Mouse (Mus musculus) MEL (cell line): ENCODE results near the gene Lrrc8a. TPM values are rescaled to one million over a fixed set of nuclear protein-coding genes. Genes with fewer than 3 reads are reported as not detected.

Source experiments
- DNase-seq: peaks from one replicate; pipeline ENCODE4 v3.0.0; 2011; ENCODE audit warnings: low read depth, low spot score
- H3K27ac ChIP-seq: 2 replicates; pipeline ENCODE4 v1.5.1; 2012; ENCODE audit warnings: low read depth, mild to moderate bottlenecking, control low read depth, low read length, moderate library complexity; ENCODE audit not compliant: control insufficient read depth
- H3K27me3 ChIP-seq, 2 experiments: fragments of 150-350 bp in 1 of 2; sonication (generic) in 1 of 2; 2 replicates each; pipeline ENCODE4 v1.6.1; 2012; ENCODE audit warnings: low read length in 2 of 2, mild to moderate bottlenecking in 2 of 2, improper control_type of control experiment in 1 of 2, moderate library complexity in 1 of 2; ENCODE audit not compliant: insufficient read depth in 2 of 2, control insufficient read depth in 1 of 2
- H3K36me3 ChIP-seq, 2 experiments: 2 replicates each; pipeline ENCODE4 v1.6.1; 2012 to 2014; ENCODE audit warnings: low read length in 2 of 2, improper control_type of control experiment in 1 of 2, inconsistent platforms in 1 of 2, mild to moderate bottlenecking in 1 of 2; ENCODE audit not compliant: insufficient read depth in 2 of 2, control insufficient read depth in 1 of 2
- H3K4me1 ChIP-seq, 2 experiments: fragments of 150-350 bp in 1 of 2; sonication (generic) in 1 of 2; 2 replicates each; pipeline ENCODE4 v1.6.1; 2012; ENCODE audit warnings: low read length in 2 of 2, improper control_type of control experiment in 1 of 2, mild to moderate bottlenecking in 1 of 2; ENCODE audit not compliant: insufficient read depth in 2 of 2, control insufficient read depth in 1 of 2
- H3K4me3 ChIP-seq, 2 experiments: fragments of 150-350 bp in 1 of 2; sonication (generic) in 1 of 2; 2 replicates each; pipeline ENCODE4 v1.5.1; 2012; ENCODE audit warnings: low read depth in 2 of 2, low read length in 2 of 2, mild to moderate bottlenecking in 2 of 2, moderate library complexity in 2 of 2, control low read depth in 1 of 2, improper control_type of control experiment in 1 of 2; ENCODE audit not compliant: control insufficient read depth in 1 of 2, insufficient read depth in 1 of 2
- H3K79me2 ChIP-seq: 2 replicates; pipeline ENCODE4 v1.6.1; 2012; ENCODE audit warnings: mild to moderate bottlenecking, low read length, moderate library complexity; ENCODE audit not compliant: control insufficient read depth, poor library complexity, insufficient read depth
- H3K9ac ChIP-seq: 2 replicates; pipeline ENCODE4 v1.6.1; 2012; ENCODE audit warnings: low read depth, mild to moderate bottlenecking, control low read depth, low read length, moderate library complexity; ENCODE audit not compliant: control insufficient read depth, poor library complexity, severe bottlenecking
- H3K9me3 ChIP-seq: fragments of 150-350 bp; sonication (generic); replicated peaks from 2 replicates; pipeline ENCODE4 v1.6.1; 2012; ENCODE audit warnings: mild to moderate bottlenecking, low read length, improper control_type of control experiment, moderate library complexity; ENCODE audit not compliant: insufficient read depth
- CHD2 ChIP-seq: IDR thresholded peaks from 2 replicates; pipeline ENCODE4 v1.6.1; 2011; ENCODE audit warnings: low read length, improper control_type of control experiment
- CTCF ChIP-seq, 3 experiments: IDR thresholded peaks in 2 of 3; conservative IDR thresholded peaks in 1 of 3; 2 replicates each; pipeline ENCODE4 v1.5.1; 2011 to 2012; ENCODE audit warnings: low read length in 3 of 3, low read depth in 2 of 3, mild to moderate bottlenecking in 2 of 3, improper control_type of control experiment in 1 of 3, inconsistent platforms in 1 of 3, mixed read lengths in 1 of 3, moderate library complexity in 1 of 3; ENCODE audit not compliant: control insufficient read depth in 1 of 3, insufficient read depth in 1 of 3, poor library complexity in 1 of 3, severe bottlenecking in 1 of 3
- ELF1 ChIP-seq: IDR thresholded peaks from 2 replicates; pipeline ENCODE4 v1.6.1; 2014; ENCODE audit warnings: low read depth, mild to moderate bottlenecking, inconsistent platforms, low read length, improper control_type of control experiment, moderate library complexity
- EP300 ChIP-seq, 2 experiments: IDR thresholded peaks; 2 replicates each; pipeline ENCODE4 v1.6.1; 2011; ENCODE audit warnings: improper control_type of control experiment in 2 of 2, low read length in 2 of 2, low read depth in 1 of 2, mild to moderate bottlenecking in 1 of 2
- GATA1 ChIP-seq: IDR thresholded peaks from 2 replicates; pipeline ENCODE4 v1.6.1; 2011; ENCODE audit warnings: low read depth, low read length, improper control_type of control experiment
- JUND ChIP-seq: IDR thresholded peaks from 2 replicates; pipeline ENCODE4 v1.6.1; 2011; ENCODE audit warnings: low read depth, mild to moderate bottlenecking, improper control_type of control experiment, low read length
- KAT2A ChIP-seq: conservative IDR thresholded peaks from 2 replicates; pipeline ENCODE4 v1.6.1; 2012; ENCODE audit warnings: low read depth, low read length, improper control_type of control experiment, inconsistent platforms
- MAFK ChIP-seq: IDR thresholded peaks from 2 replicates; pipeline ENCODE4 v1.6.1; 2011; ENCODE audit warnings: low read depth, mild to moderate bottlenecking, low read length, improper control_type of control experiment, borderline replicate concordance
- MAZ ChIP-seq: IDR thresholded peaks from 2 replicates; pipeline ENCODE4 v1.6.1; 2012; ENCODE audit warnings: low read depth, mild to moderate bottlenecking, inconsistent platforms, low read length, improper control_type of control experiment
- MXI1 ChIP-seq: IDR thresholded peaks from 2 replicates; pipeline ENCODE4 v1.6.1; 2011; ENCODE audit warnings: mild to moderate bottlenecking, low read depth, low read length, improper control_type of control experiment
- MYB ChIP-seq: IDR thresholded peaks from 2 replicates; pipeline ENCODE4 v1.6.1; 2011; ENCODE audit warnings: mild to moderate bottlenecking, low read depth, low read length, improper control_type of control experiment
- NRF1 ChIP-seq: IDR thresholded peaks from 2 replicates; pipeline ENCODE4 v1.6.1; 2014; ENCODE audit warnings: low read depth, mild to moderate bottlenecking, inconsistent platforms, low read length, improper control_type of control experiment, moderate library complexity; ENCODE audit not compliant: poor library complexity, insufficient read depth, severe bottlenecking
- RAD21 ChIP-seq: IDR thresholded peaks from 2 replicates; pipeline ENCODE4 v1.6.1; 2011; ENCODE audit warnings: mild to moderate bottlenecking, low read depth, low read length, improper control_type of control experiment
- RCOR1 ChIP-seq: IDR thresholded peaks from 2 replicates; pipeline ENCODE4 v1.6.1; 2012; ENCODE audit warnings: low read depth, mild to moderate bottlenecking, inconsistent platforms, low read length, improper control_type of control experiment
- SIN3A ChIP-seq: IDR thresholded peaks from 2 replicates; pipeline ENCODE4 v1.6.1; 2012; ENCODE audit warnings: low read length, improper control_type of control experiment, inconsistent platforms
- TAL1 ChIP-seq: IDR thresholded peaks from 2 replicates; pipeline ENCODE4 v1.6.1; 2012; ENCODE audit warnings: mild to moderate bottlenecking, inconsistent platforms, low read length, moderate library complexity, mixed read lengths
- TBP ChIP-seq: IDR thresholded peaks from 2 replicates; pipeline ENCODE4 v1.8.0; 2011; ENCODE audit warnings: low read depth, low read length, improper control_type of control experiment
- TCF12 ChIP-seq: IDR thresholded peaks from 2 replicates; pipeline ENCODE4 v1.6.1; 2014; ENCODE audit warnings: low read depth, mild to moderate bottlenecking, inconsistent platforms, low read length, improper control_type of control experiment, moderate library complexity
- USF1 ChIP-seq: IDR thresholded peaks from 2 replicates; pipeline ENCODE4 v1.6.1; 2014; ENCODE audit warnings: low read depth, mild to moderate bottlenecking, inconsistent platforms, low read length, improper control_type of control experiment, moderate library complexity
- ZKSCAN1 ChIP-seq: IDR thresholded peaks from 2 replicates; pipeline ENCODE4 v1.6.1; 2012; ENCODE audit warnings: low read depth, mild to moderate bottlenecking, inconsistent platforms, low read length, improper control_type of control experiment, moderate library complexity
- ZNF384 ChIP-seq: IDR thresholded peaks from 2 replicates; pipeline ENCODE4 v1.6.1; 2012; ENCODE audit warnings: low read depth, mild to moderate bottlenecking, inconsistent platforms, low read length, improper control_type of control experiment
- polyA plus RNA-seq, 2 experiments: library from polyadenylated mRNA; stranded (reverse) in 1 of 2; unstranded in 1 of 2; fragments of >175 nt in 1 of 2; fragments of >200 nt in 1 of 2; gene quantifications; 2 replicates each; pipeline versions ENCODE4 v1.2.1 to v1.2.4; 2012; ENCODE audit warnings: low replicate concordance in 2 of 2, low read depth in 1 of 2; ENCODE audit not compliant: insufficient read length in 2 of 2, insufficient read depth in 1 of 2, missing spikeins in 1 of 2
- total RNA-seq: library from RNA; depleted of rRNA; stranded (reverse); fragments of 300-350 nt; gene quantifications from 2 replicates; pipeline ENCODE4 v1.2.3, GENCODE M21; 2012

The Lrrc8a gene
- total and polyA plus RNA-seq, 3 experiments = 6.9 to 8.3 TPM; not detected in 1

- TF ChIP-seq EP300 (IDR thresholded peaks at IDR 0.05; ENCODE audit: low read depth in 1 of 2, low read length in 2 of 2) = no peak
These were observed 32.6 kb downstream of the Lrrc8a start (continued) for GRCm38 (mm10) chr2:30270134-30270533.

DNA sequence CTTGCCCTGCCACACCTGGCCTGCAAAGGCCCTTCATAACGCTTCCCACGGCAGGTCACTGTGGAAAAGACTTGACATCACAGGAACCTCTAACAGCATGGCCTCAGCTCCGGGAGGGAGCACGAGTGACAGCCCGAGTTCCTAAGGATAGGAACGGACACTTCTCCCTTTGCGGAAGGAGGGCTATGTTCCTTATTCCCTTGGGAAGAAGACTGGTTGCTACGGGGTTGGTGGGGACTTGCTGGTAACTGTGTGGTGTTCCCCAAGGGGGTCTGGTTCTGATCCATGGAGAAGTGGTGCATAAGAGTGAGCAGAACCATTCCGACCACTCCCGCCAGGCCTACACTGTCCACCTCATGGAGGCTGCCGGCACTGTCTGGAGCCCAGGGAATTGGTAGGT, 43.2 kb downstream of the Lrrc8a start, which contains the start of gene Gm28038:
TSS of gene Gm28038 (plus strand) at position 301 of the 400 bp plus-strand sequence.
- no peak for DNase-seq
- Histone ChIP-seq H3K9ac (no peak within 1 kb of the TSS), H3K4me3 (no peak within 1 kb of the TSS), H3K79me2 (peaks cover 10% of the 10 kb centered on the region; the same call in 1 of the 2 replicates), H3K27ac (no peak within 1 kb of the TSS), H3K36me3 (0 out of 4 replicates have a peak, but pooled peaks cover 0 to 2% of the 10 kb centered on the region in 2 experiments), H3K4me1 (peaks cover 0 to 6% of the 10 kb centered on the region in 2 experiments; a peak in 1 of 4 replicates), H3K9me3 (no peaks in the 10 kb centered on the region), H3K27me3 (no peaks in the 10 kb centered on the region)
- TF ChIP-seq CTCF (IDR thresholded peaks at IDR 0.05 in 2 of 3, conservative IDR thresholded peaks at IDR 0.05 in 1 of 3; ENCODE audit: control insufficient read depth in 1 of 3, insufficient read depth in 1 of 3, low read depth in 2 of 3, low read length in 3 of 3, poor library complexity in 1 of 3, severe bottlenecking in 1 of 3) = no peak
- TF ChIP-seq GATA1 = no peak
- TF ChIP-seq MAZ = no peak
- no peak for TF ChIP-seq TBP
- no peak for TF ChIP-seq SIN3A
- no peak for TF ChIP-seq CHD2
- no peak for TF ChIP-seq NRF1
- TF ChIP-seq TAL1 = no peak
- TF ChIP-seq RCOR1 = no peak
- TF ChIP-seq JUND = no peak
- no peak for TF ChIP-seq ELF1

DNA sequence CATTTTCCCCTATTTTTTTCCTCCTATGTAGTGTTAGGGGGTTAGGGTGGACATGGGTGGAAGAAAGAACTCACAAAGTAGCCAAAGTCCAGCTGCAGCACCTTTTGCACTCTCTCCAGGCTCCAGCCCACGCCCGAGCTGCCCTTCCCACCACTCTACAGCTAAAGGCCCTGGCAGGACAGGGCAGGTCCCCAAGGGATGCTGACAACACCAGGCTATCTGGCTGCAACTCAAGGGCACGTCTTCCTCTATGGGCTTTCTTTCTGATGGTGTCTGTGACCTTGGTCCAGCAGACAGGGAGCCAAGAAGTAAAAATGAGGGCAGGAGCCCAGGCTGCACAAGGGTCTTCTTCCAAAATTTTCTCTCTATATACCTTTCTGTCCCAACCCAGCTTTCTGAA, 44.1 kb downstream of the Lrrc8a start:
- H3K27me3 ChIP-seq = no peaks in the 10 kb centered on the region
- 0 out of 4 replicates have a peak, but pooled peaks cover 0 to 2% of the 10 kb centered on the region in 2 experiments for H3K36me3 ChIP-seq
- peaks cover 0 to 6% of the 10 kb centered on the region in 2 experiments; a peak in 1 of 4 replicates for H3K4me1 ChIP-seq
- TF ChIP-seq ELF1 (no peak), ZKSCAN1 (no peak), TBP (no peak), TCF12 (no peak), USF1 (no peak), JUND (no peak), ZNF384 (no peak), RCOR1 (no peak), GATA1 (no peak), RAD21 (no peak), EP300 (IDR thresholded peaks at IDR 0.05; ENCODE audit: low read depth in 1 of 2, low read length in 2 of 2) (no peak), TAL1 (no peak), KAT2A (no peak), MXI1 (no peak), MYB (no peak), MAFK (no peak)
- H3K79me2 ChIP-seq = peaks cover 17% of the 10 kb centered on the region
- H3K9ac ChIP-seq = no peak overlapping the region
- no peak for DNase-seq
- no peak overlapping the region for H3K27ac ChIP-seq
- no peaks in the 10 kb centered on the region for H3K9me3 ChIP-seq
- no peak overlapping the region for H3K4me3 ChIP-seq
